Mouse (Mus musculus): ENCODE results near the gene Gm6169. TPM values are rescaled to one million over a fixed set of nuclear protein-coding genes. Genes with fewer than 3 reads are reported as not detected.
"Not testable (repeated sequence)": the region's sequence is repeated elsewhere in the genome, so short reads cannot be mapped to it uniquely, and the experiment has no call there.

The Gm6169 gene
- total RNA-seq (2018; cell fraction: chromatin; rRNA removed), result under 1 TPM in 1 of 26 experiments, not detected in 25; 0.88 TPM
- 1 to 10 TPM in 10 of 26 experiments, under 1 TPM in 16; 0.20 to 2.0 (median 0.82) TPM for total RNA-seq (2018; cell fraction: cytosol; rRNA removed)
- total RNA-seq (2018; cell fraction: nucleus; rRNA removed), result 1 to 10 TPM in 2 of 26 experiments, under 1 TPM in 3, not detected in 21; 0.56 to 1.7 (median 0.79) TPM
- 1.0 to 3.9 TPM (median 1.3 TPM) in 3 replicates for polyA plus RNA-seq (2018)

GRCm38 (mm10) chr13:97099187-97099852 lies at the start of gene Gm6169:
Gm6169 (minus strand) TSS chr13:97099237.
- 55% methylated on average over 18 of the region's 22 CpGs for WGBS (ENCODE audit: missing documents)
- Histone ChIP-seq H3K36me3 (ENCODE audit: inconsistent target) (no peaks in the 10 kb centered on the region), H3K79me2 (ENCODE audit: inconsistent target) (no peaks in the 10 kb centered on the region), H3K4me3 (ENCODE audit: inconsistent target) (no peak within 1 kb of the TSS), H3K27ac (no peak within 1 kb of the TSS)

GRCm38 (mm10) chr13:97145834-97146233 lies 46.8 kb upstream of the Gm6169 start:
- no peak overlapping the region for H3K27ac ChIP-seq
- H3K36me3 ChIP-seq (ENCODE audit: inconsistent target), result peaks cover 55% of the 10 kb centered on the region
- no peak overlapping the region for H3K4me3 ChIP-seq (ENCODE audit: inconsistent target)
- 0 out of 2 replicates have a peak, but pooled peaks cover under 1% of the 10 kb centered on the region for H3K79me2 ChIP-seq (ENCODE audit: inconsistent target)
- 66% methylated on average over 4 of the region's 4 CpGs for WGBS (ENCODE audit: missing documents)

- peaks cover 25% of the 10 kb centered on the region for H3K79me2 ChIP-seq (ENCODE audit: inconsistent target)
- 95% methylated on average over 7 of the region's 7 CpGs for WGBS (ENCODE audit: missing documents)
- H3K4me3 ChIP-seq (ENCODE audit: inconsistent target), result no peak overlapping the region
- peaks cover 25% of the 10 kb centered on the region for H3K36me3 ChIP-seq (ENCODE audit: inconsistent target)
- H3K27ac ChIP-seq, result no peak overlapping the region
These were observed 43.3 kb upstream of the Gm6169 start for GRCm38 (mm10) chr13:97142321-97142720.

- Histone ChIP-seq H3K79me2 (ENCODE audit: inconsistent target) (peaks cover 48% of the 10 kb centered on the region), H3K36me3 (ENCODE audit: inconsistent target) (peaks cover 29% of the 10 kb centered on the region), H3K27ac (peak overlapping the region; percentile 69), H3K4me3 (ENCODE audit: inconsistent target) (peak overlapping the region; percentile 81)
- 23% methylated on average over 8 of the region's 8 CpGs for WGBS (ENCODE audit: missing documents)
These were observed 39.4 kb upstream of the Gm6169 start for GRCm38 (mm10) chr13:97138404-97138931.

- WGBS (ENCODE audit: missing documents), result 1% methylated on average over 51 of the region's 57 CpGs
- Histone ChIP-seq H3K79me2 (ENCODE audit: inconsistent target) (peaks cover 48% of the 10 kb centered on the region), H3K36me3 (ENCODE audit: inconsistent target) (peaks cover 26% of the 10 kb centered on the region)
These were observed 38.7 kb upstream of the Gm6169 start, which contains the start of the genes Gfm2 and Nsa2 for GRCm38 (mm10) chr13:97137466-97138400. Gfm2 (plus strand) TSS chr13:97137937. Nsa2 (minus strand) TSS chr13:97137937.

GRCm38 (mm10) chr13:97130413-97130812 lies 31.4 kb upstream of the Gm6169 start:
- no CpG with 5 or more reads among the region's 2 CpGs for WGBS (ENCODE audit: missing documents)
- H3K27ac ChIP-seq; H3K79me2 ChIP-seq (ENCODE audit: inconsistent target); H3K4me3 ChIP-seq (ENCODE audit: inconsistent target): not testable (repeated sequence)
- peaks cover 33% of the 10 kb centered on the region for H3K36me3 ChIP-seq (ENCODE audit: inconsistent target)

More at GRCm38 (mm10) chr13:97137466-97138400, 38.7 kb upstream of the Gm6169 start, which contains the start of the genes Gfm2 and Nsa2:
- peak within 1 kb of the TSS; percentile 81 for H3K4me3 ChIP-seq (ENCODE audit: inconsistent target)
- peak within 1 kb of the TSS; percentile 69 for H3K27ac ChIP-seq

- H3K79me2 ChIP-seq (ENCODE audit: inconsistent target); H3K4me3 ChIP-seq (ENCODE audit: inconsistent target); H3K27ac ChIP-seq: not testable (repeated sequence)
- WGBS (ENCODE audit: missing documents), result no CpG with 5 or more reads among the region's 4 CpGs
- peaks cover 27% of the 10 kb centered on the region for H3K36me3 ChIP-seq (ENCODE audit: inconsistent target)
These were observed 30.6 kb upstream of the Gm6169 start for GRCm38 (mm10) chr13:97129654-97130053.

- 93% methylated on average over 3 of the region's 3 CpGs for WGBS (ENCODE audit: missing documents)
These were observed 22.3 kb upstream of the Gm6169 start for GRCm38 (mm10) chr13:97121341-97121740.

GRCm38 (mm10) chr13:97109046-97109445 lies 10.0 kb upstream of the Gm6169 start:
- Histone ChIP-seq H3K4me3 (ENCODE audit: inconsistent target) (no peak overlapping the region), H3K79me2 (ENCODE audit: inconsistent target) (no peaks in the 10 kb centered on the region), H3K27ac (no peak overlapping the region), H3K36me3 (ENCODE audit: inconsistent target) (no peaks in the 10 kb centered on the region)
- 96% methylated on average over 4 of the region's 4 CpGs for WGBS (ENCODE audit: missing documents)

More at GRCm38 (mm10) chr13:97121341-97121740, 22.3 kb upstream of the Gm6169 start:
- Histone ChIP-seq H3K4me3 (ENCODE audit: inconsistent target) (no peak overlapping the region), H3K79me2 (ENCODE audit: inconsistent target) (no peaks in the 10 kb centered on the region), H3K27ac (no peak overlapping the region), H3K36me3 (ENCODE audit: inconsistent target) (no peaks in the 10 kb centered on the region)

GRCm38 (mm10) chr13:97107721-97108120 lies 8.7 kb upstream of the Gm6169 start:
- H3K79me2 ChIP-seq (ENCODE audit: inconsistent target); H3K27ac ChIP-seq; H3K4me3 ChIP-seq (ENCODE audit: inconsistent target); H3K36me3 ChIP-seq (ENCODE audit: inconsistent target): not testable (repeated sequence)
- 96% methylated on average over 4 of the region's 4 CpGs for WGBS (ENCODE audit: missing documents)

- Histone ChIP-seq H3K79me2 (ENCODE audit: inconsistent target) (no peaks in the 10 kb centered on the region), H3K36me3 (ENCODE audit: inconsistent target) (no peaks in the 10 kb centered on the region), H3K4me3 (ENCODE audit: inconsistent target) (no peak overlapping the region), H3K27ac (no peak overlapping the region)
- WGBS (ENCODE audit: missing documents), result 93% methylated on average over 7 of the region's 7 CpGs
These were observed 6.0 kb upstream of the Gm6169 start for GRCm38 (mm10) chr13:97104996-97105395.

- WGBS (ENCODE audit: missing documents), result 82% methylated on average over 4 of the region's 4 CpGs
- Histone ChIP-seq H3K79me2 (ENCODE audit: inconsistent target) (no peaks in the 10 kb centered on the region), H3K27ac (no peak overlapping the region)
These were observed 3.3 kb downstream of the Gm6169 start for GRCm38 (mm10) chr13:97095726-97096125.

GRCm38 (mm10) chr13:97088183-97088582 lies 10.9 kb downstream of the Gm6169 start:
- H3K4me3 ChIP-seq (ENCODE audit: inconsistent target), result no peak overlapping the region
- no peak overlapping the region for H3K27ac ChIP-seq
- no peaks in the 10 kb centered on the region for H3K79me2 ChIP-seq (ENCODE audit: inconsistent target)
- 89% methylated on average over 3 of the region's 3 CpGs for WGBS (ENCODE audit: missing documents)
- no peaks in the 10 kb centered on the region for H3K36me3 ChIP-seq (ENCODE audit: inconsistent target)

More at GRCm38 (mm10) chr13:97095726-97096125, 3.3 kb downstream of the Gm6169 start:
- Histone ChIP-seq H3K36me3 (ENCODE audit: inconsistent target) (no peaks in the 10 kb centered on the region), H3K4me3 (ENCODE audit: inconsistent target) (no peak overlapping the region)

GRCm38 (mm10) chr13:97087421-97087820 lies 11.6 kb downstream of the Gm6169 start:
- Histone ChIP-seq H3K79me2 (ENCODE audit: inconsistent target) (no peaks in the 10 kb centered on the region), H3K4me3 (ENCODE audit: inconsistent target) (no peak overlapping the region), H3K36me3 (ENCODE audit: inconsistent target) (no peaks in the 10 kb centered on the region), H3K27ac (no peak overlapping the region)
- WGBS (ENCODE audit: missing documents), result 90% methylated on average over 6 of the region's 6 CpGs
